Mouse (Mus musculus): ENCODE measurements around the gene Cnst.

Cnst gene

DNA sequence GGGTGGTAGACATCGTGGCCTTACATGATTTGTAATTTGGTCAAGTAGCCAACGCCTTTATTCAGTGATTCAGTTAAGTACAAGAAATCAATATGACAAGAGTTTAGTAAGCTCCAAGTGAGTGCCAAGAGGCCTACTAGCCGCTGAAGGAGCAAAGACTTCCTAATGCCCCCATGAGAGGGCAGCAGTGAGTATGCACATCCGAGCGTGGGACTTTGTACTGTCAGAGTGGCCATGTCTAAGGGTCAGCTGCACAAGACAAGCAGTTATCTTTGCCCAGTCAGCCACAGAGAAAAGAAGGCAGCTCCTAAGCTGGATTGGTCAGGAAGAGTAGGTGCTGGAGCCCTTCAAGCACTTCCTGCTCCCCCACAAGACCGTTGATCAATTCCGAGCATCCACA is 46.8 kb downstream of the Cnst start:
- peak; percentile 14 for DNase-seq (ENCODE audit: low read depth)

DNA sequence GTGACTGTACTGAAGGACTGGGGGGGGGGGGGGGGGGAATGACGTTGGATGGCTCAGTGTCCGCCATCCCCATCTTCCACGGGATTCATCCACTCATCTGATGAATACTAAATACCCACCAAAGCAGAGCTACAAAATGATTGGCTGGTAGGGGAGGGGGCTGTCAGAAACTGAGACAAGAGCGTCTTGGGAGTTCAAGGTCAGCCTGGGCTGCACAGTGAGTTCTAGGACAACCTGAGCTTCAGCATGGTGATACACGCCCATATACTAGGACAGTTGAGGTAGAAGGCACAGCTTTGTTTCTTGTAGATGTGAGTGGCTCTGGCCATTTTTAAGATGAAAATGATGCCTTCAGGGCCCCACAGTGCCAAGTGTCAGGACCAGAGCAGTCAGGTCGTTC is 52.2 kb downstream of the Cnst start:
- no peak for DNase-seq (ENCODE audit: low read depth)

DNA sequence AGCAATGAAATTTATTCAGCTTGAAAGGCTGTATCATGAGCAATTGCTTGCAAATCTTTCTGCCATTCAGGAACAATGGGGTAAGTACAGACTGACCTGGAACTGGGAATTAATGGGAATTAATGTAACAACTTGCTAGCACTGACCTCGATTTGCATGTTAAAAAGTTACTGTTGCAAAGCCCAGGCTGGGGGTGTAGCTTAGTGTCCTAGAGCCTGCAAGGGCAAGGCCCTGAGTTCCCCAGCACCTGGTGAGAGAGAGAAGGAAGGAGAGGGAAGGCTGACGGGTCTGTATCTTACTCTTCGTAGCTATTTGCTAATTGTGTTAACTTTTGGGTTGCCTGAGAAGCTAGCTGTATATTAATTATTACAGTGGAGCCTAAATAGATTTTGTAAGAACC is 58.4 kb downstream of the Cnst start:
- no peak for DNase-seq (ENCODE audit: low read depth)

DNA sequence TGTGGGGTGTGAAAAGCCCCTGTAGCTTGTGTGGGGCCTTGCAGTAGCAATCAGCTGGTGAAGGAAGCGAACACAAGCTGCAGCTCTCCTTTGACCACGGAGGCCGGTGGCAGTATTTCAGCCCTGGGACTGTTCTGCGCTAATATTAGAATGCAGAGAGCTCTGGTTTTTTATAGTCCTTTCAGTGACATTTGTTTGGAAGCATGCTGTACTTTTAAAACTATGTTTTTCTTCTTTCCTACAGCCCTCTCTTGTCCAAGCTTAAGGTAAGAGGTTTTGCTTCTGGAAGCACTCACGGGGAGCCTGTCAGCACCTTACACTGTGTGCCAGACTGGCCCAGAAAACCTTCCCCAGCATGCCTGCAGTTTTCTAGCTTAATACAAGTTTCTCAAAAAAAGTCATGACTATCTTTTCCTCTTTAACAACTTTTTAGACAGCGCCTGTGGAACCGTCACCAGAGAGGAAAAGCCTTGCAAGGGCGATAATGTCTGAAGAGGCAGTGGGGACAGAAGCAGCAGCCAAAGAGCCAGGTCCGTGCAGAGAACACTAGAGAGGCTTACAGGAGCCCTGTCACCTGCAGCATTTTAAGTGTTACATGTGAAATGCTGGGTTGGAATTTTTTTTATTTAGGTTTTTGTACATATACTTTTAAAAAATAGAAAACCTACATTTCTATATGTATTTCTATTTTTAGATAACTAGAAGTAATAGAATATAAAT is 60.0 kb downstream of the Cnst start:
- no peak for DNase-seq (ENCODE audit: low read depth)

DNA sequence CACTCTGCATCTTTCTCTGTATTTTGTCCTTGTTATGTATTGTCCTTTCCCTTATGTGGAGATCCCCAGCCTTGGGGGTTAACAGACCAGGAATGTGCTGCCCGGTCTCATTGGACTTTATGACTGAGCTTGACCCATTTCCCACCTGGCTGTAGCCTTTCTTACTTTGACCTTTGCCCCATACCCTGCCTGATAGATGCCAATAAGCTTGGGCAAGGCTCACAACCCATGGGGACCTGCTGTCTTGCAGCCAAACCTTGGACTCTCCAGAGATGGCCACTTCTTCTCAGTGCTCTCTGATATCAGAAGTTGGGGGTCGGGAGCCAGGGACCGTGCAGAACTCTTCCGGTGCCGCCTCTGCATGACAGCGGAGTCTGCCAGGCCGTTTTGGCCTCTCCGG is 62.4 kb downstream of the Cnst start:
- no peak for DNase-seq (ENCODE audit: low read depth)

DNA sequence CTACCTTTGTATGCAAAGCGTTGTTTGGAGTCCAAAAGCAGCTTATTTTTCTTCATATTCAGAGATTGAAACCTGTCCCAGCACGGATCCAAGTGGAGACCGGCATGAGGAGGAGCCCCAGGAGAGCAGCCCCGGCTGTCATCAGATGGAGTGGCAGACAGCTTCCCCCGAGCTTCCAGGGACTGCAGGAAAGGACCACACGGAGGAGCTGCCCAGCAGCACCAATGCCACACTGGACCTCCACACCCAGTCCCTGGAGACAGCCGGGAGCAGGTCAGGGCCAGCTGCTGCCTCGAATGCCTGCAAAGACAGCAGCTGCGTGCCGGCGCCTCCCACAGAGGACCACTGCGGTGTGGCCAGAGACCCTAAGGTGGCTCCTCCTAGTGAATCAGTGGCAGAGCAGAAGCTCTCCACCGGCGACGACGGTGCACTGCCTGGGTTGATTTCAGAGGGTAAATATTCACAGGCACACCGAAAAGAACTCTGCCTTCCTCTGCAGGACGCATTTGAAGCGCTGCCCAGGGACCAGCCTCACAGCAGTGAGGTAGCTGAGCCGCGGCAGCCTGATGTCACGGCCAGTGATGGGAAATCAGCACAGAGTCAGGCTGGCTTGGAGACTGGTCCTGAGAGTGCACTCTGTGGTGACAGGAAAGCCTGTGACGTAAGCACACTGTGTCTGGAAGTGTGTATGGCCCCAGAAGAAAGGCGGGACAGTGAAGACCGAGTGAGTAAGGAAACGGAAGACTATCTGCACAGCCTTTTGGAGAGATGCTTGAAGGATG is 63.7 kb downstream of the Cnst start:
- no peak for DNase-seq (ENCODE audit: low read depth)

DNA sequence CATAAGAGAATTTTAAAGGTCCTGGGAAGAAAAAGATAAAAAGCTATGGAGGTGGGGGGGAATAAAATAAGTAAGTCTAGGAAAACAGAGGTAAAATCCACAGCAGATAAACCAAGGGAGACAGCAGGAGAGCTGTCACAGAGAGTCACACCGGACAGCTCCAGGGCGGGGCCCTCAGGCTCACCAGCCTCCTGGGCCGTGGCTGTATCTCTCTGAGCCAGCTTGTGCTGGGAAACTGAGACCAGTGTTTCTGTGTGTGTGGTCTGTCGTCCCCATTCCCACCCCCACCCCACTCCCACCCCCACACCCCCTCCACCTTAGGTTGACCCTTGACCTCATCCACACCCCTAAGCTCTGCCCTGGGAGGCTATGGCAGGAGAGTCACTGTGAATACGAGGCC is 65.0 kb downstream of the Cnst start:
- no peak for DNase-seq (ENCODE audit: low read depth)

DNA sequence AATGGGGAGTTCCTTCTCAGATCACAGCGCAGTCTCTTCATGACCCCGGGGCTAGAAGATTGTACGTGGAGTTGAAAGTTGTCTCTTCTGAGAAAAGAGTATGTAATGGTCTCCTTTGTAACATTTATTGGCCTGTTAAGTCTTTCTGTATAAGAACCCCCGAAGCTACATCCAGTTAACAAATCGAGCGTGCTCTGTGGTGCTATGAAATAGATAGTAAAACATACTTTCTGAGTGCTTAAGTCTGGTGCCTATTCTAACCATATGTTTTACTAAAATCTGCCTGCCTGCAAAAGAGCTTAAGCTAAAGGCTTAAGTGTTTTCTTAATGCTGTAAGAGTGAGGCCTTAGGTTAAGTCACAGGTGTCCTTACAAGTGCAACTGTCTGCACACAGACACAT is 66.2 kb downstream of the Cnst start:
- DNase-seq (ENCODE audit: low read depth) = no peak

DNA sequence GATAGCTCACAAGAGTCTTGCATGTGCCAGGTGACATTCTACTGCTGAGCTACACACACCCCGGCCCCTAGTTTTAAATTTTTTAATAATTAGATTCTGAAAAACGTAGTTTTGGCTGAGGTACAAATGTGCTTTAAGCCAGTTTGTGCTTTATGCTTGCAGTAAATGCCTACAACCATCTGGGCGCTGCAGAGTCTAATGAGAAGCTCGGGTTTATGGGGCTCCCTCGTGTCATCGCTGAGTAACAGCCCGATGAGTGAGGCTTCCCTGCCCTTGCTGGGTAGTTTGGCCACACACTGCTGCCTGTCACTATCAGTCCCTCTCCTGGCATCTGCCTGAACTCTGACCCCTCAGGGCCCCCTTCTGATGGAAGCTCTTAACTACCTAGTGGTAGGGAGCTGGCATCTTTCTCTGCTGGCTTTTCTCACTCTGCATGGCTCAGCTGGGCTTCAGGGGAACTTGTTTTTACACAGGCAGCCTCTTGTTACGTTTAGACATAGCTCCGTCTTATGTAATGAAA is 66.9 kb downstream of the Cnst start:
- DNase-seq (ENCODE audit: low read depth) = no peak

DNA sequence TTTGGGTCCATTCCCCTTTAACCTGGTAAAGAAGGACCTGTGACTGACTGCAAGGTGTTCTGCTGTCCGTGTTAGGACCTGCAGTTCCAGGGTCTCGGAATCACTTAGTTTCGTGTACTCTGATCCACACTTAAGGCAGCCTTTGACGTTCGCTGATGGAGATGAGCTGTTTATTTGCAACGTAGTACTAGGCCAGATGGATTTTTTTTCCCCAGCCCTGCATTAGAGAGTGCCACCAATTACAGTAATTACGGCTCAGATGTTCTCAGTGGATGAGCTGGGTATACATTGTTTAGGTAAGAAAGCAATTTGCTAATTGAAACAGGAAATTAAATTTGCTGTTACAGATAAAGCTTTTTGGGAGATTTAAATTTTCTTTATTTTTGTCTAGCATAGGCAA is 71.3 kb downstream of the Cnst start:
- no peak for DNase-seq (ENCODE audit: low read depth)

DNA sequence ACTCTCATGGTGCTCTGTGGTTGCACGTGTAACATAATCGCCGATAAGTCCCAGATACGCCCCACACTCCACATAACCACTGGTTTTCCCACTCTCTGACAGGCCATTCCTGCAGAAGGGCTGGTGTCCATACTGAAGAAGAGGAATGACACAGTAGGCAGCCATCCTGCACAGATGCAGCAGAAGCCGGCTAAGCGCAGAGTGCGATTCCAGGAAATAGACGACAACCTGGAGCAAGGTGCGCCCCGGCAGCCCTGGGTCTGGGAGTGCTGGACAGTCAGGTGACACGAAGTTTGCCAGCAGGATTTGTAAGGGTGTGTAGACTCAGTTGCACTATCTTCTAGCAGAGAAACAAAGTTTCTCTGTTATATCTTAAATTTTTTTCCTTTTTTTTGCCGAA is 76.5 kb downstream of the Cnst start:
- DNase-seq (ENCODE audit: low read depth) = no peak

DNA sequence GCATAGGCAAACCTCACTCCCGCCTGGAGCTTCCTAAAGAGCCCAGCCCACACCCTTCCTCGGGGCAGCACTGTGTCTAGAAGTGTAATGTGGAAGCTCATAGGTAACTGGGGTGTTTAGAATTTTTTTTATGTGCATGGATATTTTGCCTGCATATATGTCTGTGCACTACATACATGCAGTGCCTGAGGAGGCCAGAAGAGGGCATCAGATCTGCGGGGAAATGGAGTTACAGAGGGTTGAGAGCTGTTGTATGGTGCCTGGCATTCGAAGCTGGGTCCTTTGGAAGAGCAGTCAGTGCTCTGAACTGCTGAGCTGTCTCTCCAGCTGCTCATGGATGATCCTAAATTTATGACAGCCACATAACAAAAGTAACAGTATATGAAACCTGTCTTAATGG is 77.5 kb downstream of the Cnst start:
- peak; percentile 62 for DNase-seq (ENCODE audit: low read depth)

DNA sequence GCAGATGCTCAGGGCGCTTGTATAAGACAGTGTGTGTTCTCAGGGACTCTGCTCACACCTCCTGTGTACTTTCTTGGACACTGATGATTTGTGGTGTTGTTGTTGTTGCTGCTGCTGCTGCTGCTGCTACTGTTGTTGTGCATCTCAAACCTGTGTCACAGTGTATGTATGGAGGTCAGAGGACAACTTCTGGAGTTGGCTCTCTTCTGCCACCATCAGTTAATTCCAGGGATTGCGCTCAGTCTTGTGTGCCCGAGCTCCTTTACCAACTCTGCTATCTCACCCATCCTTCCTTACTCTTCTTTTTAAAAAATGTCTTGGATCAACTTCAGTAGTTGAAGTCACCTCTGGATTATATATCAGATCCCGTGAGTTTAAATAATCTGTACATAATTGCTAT is 78.2 kb downstream of the Cnst start:
- DNase-seq (ENCODE audit: low read depth) = peak; percentile 70

DNA sequence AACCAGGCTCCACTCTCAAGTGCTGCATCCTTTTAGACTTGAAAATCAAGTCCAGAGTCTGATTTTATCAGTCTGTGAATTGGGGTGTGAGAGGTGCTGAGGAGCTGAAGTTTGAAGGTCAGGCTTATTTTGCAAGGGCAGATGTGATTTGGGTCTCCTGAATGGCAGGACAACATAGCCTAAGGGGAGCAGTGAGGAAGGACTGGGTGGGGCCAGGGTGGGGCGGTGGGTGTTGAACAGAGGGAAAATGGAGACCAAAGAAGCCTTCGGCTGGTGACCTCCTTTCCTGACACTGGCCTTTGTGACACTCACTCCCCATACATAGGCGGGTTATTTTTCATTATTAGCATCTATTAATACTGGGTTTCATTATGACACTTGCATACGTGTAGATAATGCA is 81.7 kb downstream of the Cnst start:
- DNase-seq (ENCODE audit: low read depth) = no peak

DNA sequence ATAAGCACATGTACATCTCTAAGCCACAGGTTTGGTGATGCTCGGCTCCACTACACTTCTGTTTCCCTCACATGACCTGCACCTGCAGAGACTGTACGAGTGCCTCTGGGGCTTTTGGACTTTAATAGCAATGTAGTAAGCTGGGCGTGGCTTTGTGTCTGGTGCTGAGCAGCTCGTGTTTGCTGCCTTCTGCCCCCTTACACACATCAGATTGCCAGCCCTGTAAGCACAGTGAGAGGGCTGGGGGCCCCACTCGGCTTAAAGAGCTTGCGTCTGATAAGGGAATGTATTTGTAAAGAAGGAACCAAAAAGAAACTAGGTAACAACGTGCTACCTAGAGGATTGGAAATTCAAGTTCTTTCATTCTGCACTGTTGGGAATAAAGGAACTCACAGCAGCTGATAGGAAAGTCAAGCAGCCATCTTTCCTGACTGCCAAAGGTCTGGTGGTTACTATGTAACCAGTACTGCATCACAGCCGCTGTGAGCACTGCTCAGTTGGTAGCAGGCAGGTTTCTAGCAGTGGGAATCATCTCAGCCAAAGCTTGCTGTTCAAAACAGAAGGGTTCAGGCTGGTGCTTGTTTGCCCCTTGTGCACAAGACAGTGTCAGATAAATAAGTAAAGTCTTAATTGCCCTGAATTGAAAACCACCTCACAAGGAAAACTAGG is 82.4 kb downstream of the Cnst start:
- DNase-seq (ENCODE audit: low read depth) = no peak

DNA sequence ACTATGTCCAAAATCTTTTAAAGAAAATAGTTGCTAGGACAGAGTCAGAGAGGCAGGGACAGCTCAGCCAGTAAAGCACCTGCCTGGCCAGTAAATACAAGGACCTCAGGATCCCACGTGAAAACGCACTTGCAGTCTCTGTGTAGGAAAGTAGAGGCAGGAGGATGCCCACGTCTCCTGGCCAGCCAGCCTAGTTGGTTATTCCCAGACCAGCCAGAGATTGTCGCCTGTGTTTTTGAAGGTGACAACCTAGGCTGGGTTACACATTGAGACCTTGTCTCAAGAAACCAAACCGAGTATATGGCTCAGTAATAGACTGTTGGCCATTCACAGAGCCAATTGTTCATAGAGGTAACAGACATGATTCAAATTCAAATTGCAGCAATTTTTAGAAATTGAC is 83.1 kb downstream of the Cnst start:
- DNase-seq (ENCODE audit: low read depth) = no peak

DNA sequence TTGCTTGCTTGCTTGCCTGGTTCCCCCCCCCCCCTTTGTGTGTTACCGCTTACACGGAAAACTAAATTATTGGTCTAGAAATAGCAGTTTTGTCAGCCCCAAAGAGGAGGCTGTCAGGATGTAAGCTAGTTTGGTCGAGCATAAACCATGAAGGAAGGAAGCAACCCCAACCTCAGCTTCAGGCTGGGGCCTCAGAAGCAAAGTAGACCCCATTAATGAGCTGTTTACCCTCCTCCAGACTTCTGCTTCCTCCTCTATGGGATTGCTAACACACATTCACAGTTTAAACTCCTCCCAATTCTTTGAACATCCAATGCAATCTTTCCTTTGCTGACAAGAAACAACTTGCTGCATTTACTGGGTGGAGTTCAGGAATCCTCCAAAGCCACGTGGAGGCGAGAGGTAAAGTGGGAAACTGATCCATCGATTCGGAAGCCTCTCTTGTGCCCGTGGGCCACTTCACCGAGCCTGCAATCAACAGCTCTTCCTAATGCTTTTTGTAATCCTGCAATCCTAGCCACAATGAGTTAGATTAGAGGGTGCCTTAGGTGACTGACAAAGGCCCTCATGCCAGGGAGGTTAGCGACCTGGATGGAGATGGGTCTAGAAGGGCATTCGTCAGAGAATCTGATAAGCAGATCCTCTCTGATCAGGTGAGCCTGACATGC is 86.7 kb downstream of the Cnst start:
- no peak for DNase-seq (ENCODE audit: low read depth)

DNA sequence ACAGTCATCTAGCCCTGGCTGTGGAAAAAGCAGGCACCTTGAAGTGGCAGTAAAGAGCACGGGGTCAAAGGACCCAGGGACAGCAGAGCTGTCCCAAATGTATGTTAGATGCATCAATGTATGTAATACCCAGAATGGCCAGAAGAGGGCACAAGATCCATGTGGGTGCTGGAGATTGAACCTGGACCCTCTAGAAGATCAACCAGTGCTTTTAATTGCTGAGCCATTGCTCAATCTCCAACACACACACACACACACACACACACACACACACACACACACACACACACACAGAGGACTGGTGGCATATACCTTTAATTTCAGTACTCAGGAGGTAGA is 87.2 kb downstream of the Cnst start:
- peak; percentile 72 for DNase-seq (ENCODE audit: low read depth)

DNA sequence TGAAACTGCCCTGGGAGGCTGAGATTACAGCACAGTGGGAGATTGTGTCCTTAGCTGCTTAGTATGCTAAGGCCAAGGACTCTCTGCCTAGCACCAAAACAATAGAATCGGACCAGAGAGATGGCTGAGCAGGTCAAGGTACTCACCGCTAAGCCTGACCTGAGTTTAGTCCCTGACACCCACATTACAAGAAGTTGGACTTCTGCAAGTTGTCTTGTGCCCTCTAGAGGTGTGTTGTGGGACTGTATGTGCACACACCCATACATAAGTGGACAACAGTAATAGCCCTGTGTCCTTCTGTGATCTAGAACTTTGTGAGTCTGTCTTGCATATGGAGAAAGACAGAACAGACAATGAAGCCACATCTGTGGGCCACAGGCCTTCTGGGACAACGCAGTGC is 88.0 kb downstream of the Cnst start:
- DNase-seq (ENCODE audit: low read depth) = no peak

DNA sequence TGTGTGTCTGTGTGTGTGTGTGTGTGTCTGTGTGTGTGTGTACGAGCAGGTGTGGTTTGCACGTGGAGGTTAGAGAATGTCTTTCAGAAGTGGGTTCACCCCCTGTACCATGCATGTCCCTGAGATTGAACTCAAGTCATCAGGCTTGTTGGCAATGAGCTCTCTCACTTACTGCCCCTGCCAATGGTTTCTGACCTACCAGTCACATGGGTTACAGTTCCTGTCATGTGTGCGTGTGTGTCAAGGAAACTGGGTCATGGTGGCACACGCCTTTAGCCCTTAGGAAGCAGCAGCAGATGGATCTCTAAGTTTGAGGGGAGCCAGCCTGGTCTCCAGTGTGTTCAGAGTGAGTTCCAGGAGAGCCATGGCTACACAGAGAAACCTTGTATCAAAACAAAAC is 96.6 kb downstream of the Cnst start:
- peak; percentile 31 for DNase-seq (ENCODE audit: low read depth)

DNA sequence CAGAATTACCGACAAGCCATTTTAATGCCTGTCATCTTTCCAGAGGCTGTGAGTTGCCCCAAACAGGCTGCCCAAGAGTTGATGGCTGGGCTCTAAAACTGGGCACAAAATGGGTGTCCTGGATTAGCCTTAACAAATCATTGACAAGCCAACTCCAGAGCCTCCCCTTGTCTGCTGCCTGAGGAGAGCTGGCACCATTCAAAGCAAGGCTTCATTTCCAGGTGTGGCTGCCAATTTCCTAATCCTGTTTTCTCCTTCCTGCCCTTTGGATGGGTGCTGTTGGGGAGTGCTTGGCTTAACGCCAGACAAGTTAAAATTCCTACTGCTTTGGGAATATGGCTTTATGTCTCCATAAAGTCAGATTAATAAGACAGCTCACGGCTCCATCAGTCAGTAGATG is 98.0 kb downstream of the Cnst start:
- DNase-seq (ENCODE audit: low read depth) = no peak

DNA sequence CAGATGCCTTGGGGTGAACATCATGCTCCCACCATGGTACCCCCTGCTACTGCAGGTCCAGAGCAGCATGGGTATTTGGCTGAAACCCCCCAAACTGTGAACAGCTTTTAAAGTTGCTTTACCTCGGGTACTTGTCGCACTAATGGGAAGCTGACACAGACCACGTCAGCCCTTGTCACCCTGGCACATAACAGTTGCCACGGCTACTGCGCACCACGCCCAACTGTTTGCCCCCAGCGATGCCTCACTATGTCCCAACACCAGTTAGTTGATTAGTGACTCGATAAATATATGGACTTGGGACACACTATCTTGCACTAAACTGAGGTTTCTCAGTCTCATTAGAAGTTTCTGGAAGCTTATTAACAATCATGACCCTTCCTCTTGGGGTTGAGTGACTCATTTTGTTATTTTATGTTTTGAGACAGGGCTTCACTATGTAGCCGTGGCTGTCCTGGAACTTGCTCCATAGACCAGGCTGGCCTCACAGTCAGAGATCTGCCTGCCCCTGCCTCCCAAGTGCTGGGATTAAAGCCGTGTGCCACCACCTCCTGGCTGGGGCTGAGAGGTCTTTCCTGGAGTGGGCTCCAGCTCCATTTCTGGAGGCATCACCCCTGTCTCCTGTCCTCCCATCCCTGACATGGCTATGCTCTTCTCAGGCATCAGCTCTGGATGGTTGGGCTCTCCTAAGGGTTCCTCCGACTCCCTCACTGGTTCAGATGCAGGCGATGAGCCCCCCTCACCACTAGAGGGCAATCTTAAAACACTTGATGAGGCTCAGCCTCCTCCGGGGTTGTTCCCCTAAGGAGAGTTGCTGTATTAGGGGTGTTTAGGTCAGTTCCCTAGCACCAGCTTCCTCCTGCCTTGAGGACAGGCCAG is 99.2 kb downstream of the Cnst start:
- DNase-seq (ENCODE audit: low read depth) = peak; percentile 84

Measured in 416B (cell line).